Mouse (Mus musculus) liver (tissue): Measurements from ENCODE around the gene March11.

Experiments
- DNase-seq: peaks from one replicate; pipeline ENCODE4 v3.0.0-alpha.2; 2020; ENCODE audit warnings: mixed read lengths

The March11 gene

GRCm38 (mm10) chr15:26374946-26375345 lies 66.1 kb downstream of the March11 start:
- DNase-seq, result no peak

- DNase-seq, result no peak
Observed at GRCm38 (mm10) chr15:26377355-26377754, 68.5 kb downstream of the March11 start.

GRCm38 (mm10) chr15:26378879-26379278 lies 70.0 kb downstream of the March11 start:
- DNase-seq, result no peak

GRCm38 (mm10) chr15:26379831-26380230 lies 71.0 kb downstream of the March11 start:
- DNase-seq, result no peak

GRCm38 (mm10) chr15:26380844-26381243 lies 72.0 kb downstream of the March11 start:
- no peak for DNase-seq

GRCm38 (mm10) chr15:26390001-26390400 lies 81.2 kb downstream of the March11 start:
- DNase-seq, result no peak

- no peak for DNase-seq
Observed at GRCm38 (mm10) chr15:26396556-26396955, 87.7 kb downstream of the March11 start.

GRCm38 (mm10) chr15:26425284-26425683 lies 116.4 kb downstream of the March11 start:
- DNase-seq, result no peak

- no peak for DNase-seq
Observed at GRCm38 (mm10) chr15:26426231-26426630, 117.4 kb downstream of the March11 start.

- DNase-seq, result no peak
Observed at GRCm38 (mm10) chr15:26430565-26430964, 121.7 kb downstream of the March11 start.

GRCm38 (mm10) chr15:26432676-26433075 lies 123.8 kb downstream of the March11 start:
- DNase-seq, result no peak

- no peak for DNase-seq
Observed at GRCm38 (mm10) chr15:26435725-26436124, 126.9 kb downstream of the March11 start.

GRCm38 (mm10) chr15:26437113-26437512 lies 128.3 kb downstream of the March11 start:
- no peak for DNase-seq
